Mouse (Mus musculus) embryonic facial prominence, embryonic 10.5 days (tissue): ENCODE measurements around the gene Vapb. TPM values are rescaled to one million over a fixed set of nuclear protein-coding genes. Genes with fewer than 3 reads are reported as not detected.

ENCODE experiments used
- DNase-seq: peaks from one replicate; pipeline ENCODE4 v3.0.0-alpha.2; 2017; ENCODE audit warnings: low spot score
- H3K27ac ChIP-seq: fragments of 300-500 bp; sonication (generic); replicated peaks from 2 replicates; pipeline ENCODE4 v1.5.1; 2016; ENCODE audit warnings: mild to moderate bottlenecking
- H3K27me3 ChIP-seq: fragments of 300-500 bp; sonication (generic); replicated peaks from 2 replicates; pipeline ENCODE4 v1.6.1; 2016; ENCODE audit warnings: low read depth, mild to moderate bottlenecking; ENCODE audit not compliant: poor library complexity, severe bottlenecking
- H3K36me3 ChIP-seq: fragments of 300-500 bp; sonication (generic); replicated peaks from 2 replicates; pipeline ENCODE4 v1.6.1; 2016; ENCODE audit warnings: mild to moderate bottlenecking, moderate library complexity
- H3K4me1 ChIP-seq: fragments of 300-500 bp; sonication (generic); 2 replicates; pipeline ENCODE4 v1.6.1; 2016
- H3K4me3 ChIP-seq: fragments of 300-500 bp; sonication (generic); 2 replicates; pipeline ENCODE4 v1.5.1; 2016; ENCODE audit warnings: mild to moderate bottlenecking, moderate library complexity
- H3K9me3 ChIP-seq: fragments of 300-500 bp; sonication (generic); 2 replicates; pipeline ENCODE4 v1.6.1; 2016; ENCODE audit warnings: mild to moderate bottlenecking
- whole genome bisulfite sequencing: fragments of 180-500 bp; shearing (Covaris S2); methylation state at CpG from one replicate; pipeline ENCODE4 v1.1.7; 2016; 5-methylcytosine and 5-hydroxymethylcytosine counted together
- polyA plus RNA-seq: library from polyadenylated mRNA; unstranded; fragments of >200 nt; fragmentation: Nextera tagmentation; extraction: Ambion mirVana; gene quantifications from 2 replicates; pipeline ENCODE4 v1.2.1, GENCODE M21; 2016

Gene Vapb
- polyA plus RNA-seq, 1 experiment from 2014 or later, result 8.1 TPM

- Histone ChIP-seq H3K36me3 (peaks cover 37% of the 10 kb centered on the region), H3K9me3 (0 out of 2 replicates have a peak, but pooled peaks cover 2% of the 10 kb centered on the region), H3K4me3 (no peak overlapping the region), H3K27me3 (no peaks in the 10 kb centered on the region), H3K27ac (no peak overlapping the region), H3K4me1 (peaks cover 16% of the 10 kb centered on the region)
- no peak for DNase-seq
- 86% methylated on average over 9 of the region's 9 CpGs for WGBS
These were observed 5.4 kb downstream of the Vapb start for GRCm38 (mm10) chr2:173742744-173743143.

GRCm38 (mm10) chr2:173744070-173744815 is 6.9 kb downstream of the Vapb start:
- H3K9me3 ChIP-seq, result 0 out of 2 replicates have a peak, but pooled peaks cover 2% of the 10 kb centered on the region
- 91% methylated on average over 7 of the region's 7 CpGs for WGBS
- no peak overlapping the region for H3K27ac ChIP-seq
- H3K36me3 ChIP-seq, result peaks cover 28% of the 10 kb centered on the region
- no peaks in the 10 kb centered on the region for H3K27me3 ChIP-seq
- no peak for DNase-seq
- no peak overlapping the region for H3K4me3 ChIP-seq
- 0 out of 2 replicates have a peak, but pooled peaks cover 2% of the 10 kb centered on the region for H3K4me1 ChIP-seq

- no peak for DNase-seq
These were observed 11.8 kb downstream of the Vapb start for GRCm38 (mm10) chr2:173748961-173749659.

GRCm38 (mm10) chr2:173755433-173756144 is 18.3 kb downstream of the Vapb start:
- no peaks in the 10 kb centered on the region for H3K9me3 ChIP-seq
- H3K4me3 ChIP-seq, result no peak overlapping the region
- H3K27ac ChIP-seq, result no peak overlapping the region
- 71% methylated on average over 8 of the region's 8 CpGs for WGBS
- H3K4me1 ChIP-seq, result peaks cover 23% of the 10 kb centered on the region
- H3K36me3 ChIP-seq, result no peaks in the 10 kb centered on the region
- no peaks in the 10 kb centered on the region for H3K27me3 ChIP-seq
- DNase-seq, result no peak

More at GRCm38 (mm10) chr2:173748961-173749659, 11.8 kb downstream of the Vapb start:
- Histone ChIP-seq H3K36me3 (peaks cover 19% of the 10 kb centered on the region), H3K27ac (no peak overlapping the region), H3K4me1 (no peaks in the 10 kb centered on the region), H3K27me3 (no peaks in the 10 kb centered on the region), H3K4me3 (no peak overlapping the region), H3K9me3 (0 out of 2 replicates have a peak, but pooled peaks cover 2% of the 10 kb centered on the region)
- 92% methylated on average over 2 of the region's 2 CpGs for WGBS

GRCm38 (mm10) chr2:173757624-173758155 is 20.4 kb downstream of the Vapb start:
- WGBS, result 87% methylated on average over 8 of the region's 8 CpGs
- Histone ChIP-seq H3K27me3 (no peaks in the 10 kb centered on the region), H3K4me3 (no peak overlapping the region), H3K27ac (no peak overlapping the region), H3K9me3 (no peaks in the 10 kb centered on the region), H3K4me1 (peaks cover 23% of the 10 kb centered on the region), H3K36me3 (peaks cover 9% of the 10 kb centered on the region; the same call in 1 of the 2 replicates)
- no peak for DNase-seq

- 90% methylated on average over 6 of the region's 6 CpGs for WGBS
- H3K36me3 ChIP-seq, result peaks cover 29% of the 10 kb centered on the region
- H3K4me1 ChIP-seq, result peaks cover 25% of the 10 kb centered on the region
- no peak overlapping the region for H3K4me3 ChIP-seq
- DNase-seq, result no peak
- H3K27ac ChIP-seq, result no peak overlapping the region
- H3K27me3 ChIP-seq, result no peaks in the 10 kb centered on the region
- H3K9me3 ChIP-seq, result no peaks in the 10 kb centered on the region
These were observed 23.3 kb downstream of the Vapb start for GRCm38 (mm10) chr2:173760607-173761006.

GRCm38 (mm10) chr2:173764629-173765028 is 27.3 kb downstream of the Vapb start:
- Histone ChIP-seq H3K27ac (no peak overlapping the region), H3K4me1 (peaks cover 38% of the 10 kb centered on the region), H3K36me3 (peaks cover 41% of the 10 kb centered on the region), H3K4me3 (no peak overlapping the region), H3K27me3 (no peaks in the 10 kb centered on the region), H3K9me3 (no peaks in the 10 kb centered on the region)
- WGBS, result 77% methylated on average over 3 of the region's 3 CpGs
- DNase-seq, result no peak

- peaks cover 43% of the 10 kb centered on the region for H3K36me3 ChIP-seq
- peak overlapping the region; percentile 16; the same call in 1 of the 2 replicates for H3K27ac ChIP-seq
- H3K27me3 ChIP-seq, result no peaks in the 10 kb centered on the region
- DNase-seq, result no peak
- peaks cover 51% of the 10 kb centered on the region for H3K4me1 ChIP-seq
- H3K9me3 ChIP-seq, result no peaks in the 10 kb centered on the region
- H3K4me3 ChIP-seq, result no peak overlapping the region
- WGBS, result 86% methylated on average over 8 of the region's 8 CpGs
These were observed 30.8 kb downstream of the Vapb start for GRCm38 (mm10) chr2:173767959-173768595.

GRCm38 (mm10) chr2:173769183-173769582 is 31.9 kb downstream of the Vapb start:
- DNase-seq, result no peak
- H3K4me3 ChIP-seq, result no peak overlapping the region
- H3K4me1 ChIP-seq, result peaks cover 53% of the 10 kb centered on the region
- no peaks in the 10 kb centered on the region for H3K9me3 ChIP-seq
- no peak overlapping the region for H3K27ac ChIP-seq
- 69% methylated on average over 10 of the region's 10 CpGs for WGBS
- no peaks in the 10 kb centered on the region for H3K27me3 ChIP-seq
- H3K36me3 ChIP-seq, result peaks cover 32% of the 10 kb centered on the region

- H3K36me3 ChIP-seq, result peaks cover 25% of the 10 kb centered on the region
- no peaks in the 10 kb centered on the region for H3K9me3 ChIP-seq
- no peaks in the 10 kb centered on the region for H3K27me3 ChIP-seq
- 79% methylated on average over 5 of the region's 5 CpGs for WGBS
- H3K4me1 ChIP-seq, result peaks cover 59% of the 10 kb centered on the region
- H3K4me3 ChIP-seq, result no peak overlapping the region
- H3K27ac ChIP-seq, result 0 out of 2 replicates have a peak overlapping the region, but pooled peaks have one; percentile 6
- no peak for DNase-seq
These were observed 33.3 kb downstream of the Vapb start for GRCm38 (mm10) chr2:173770620-173771019.

- Histone ChIP-seq H3K9me3 (no peaks in the 10 kb centered on the region), H3K4me1 (peaks cover 69% of the 10 kb centered on the region), H3K4me3 (no peak overlapping the region), H3K36me3 (peaks cover 28% of the 10 kb centered on the region), H3K27ac (peak overlapping the region; percentile 72), H3K27me3 (no peaks in the 10 kb centered on the region)
- WGBS, result 64% methylated on average over 8 of the region's 8 CpGs
- no peak for DNase-seq
These were observed 34.4 kb downstream of the Vapb start for GRCm38 (mm10) chr2:173771706-173772105.

GRCm38 (mm10) chr2:173775556-173775955 is 38.2 kb downstream of the Vapb start:
- WGBS, result 33% methylated on average over 3 of the region's 3 CpGs
- peak overlapping the region; percentile 48; the same call in 1 of the 2 replicates for H3K27ac ChIP-seq
- no peak overlapping the region for H3K4me3 ChIP-seq
- peaks cover 62% of the 10 kb centered on the region for H3K4me1 ChIP-seq
- H3K27me3 ChIP-seq, result no peaks in the 10 kb centered on the region
- peaks cover 58% of the 10 kb centered on the region for H3K36me3 ChIP-seq
- DNase-seq, result no peak
- H3K9me3 ChIP-seq, result no peaks in the 10 kb centered on the region
